Mouse (Mus musculus) cerebellum, adult 2 months (tissue): Measurements from ENCODE around the gene Tmem87a.

Source experiments
- CTCF ChIP-seq: fragments of 200-500 bp; IDR thresholded peaks from 2 replicates; pipeline ENCODE4 v1.5.1; 2011; ENCODE audit warnings: low read depth, mild to moderate bottlenecking, control low read depth, low read length, moderate library complexity, borderline replicate concordance; ENCODE audit not compliant: insufficient read depth
- POLR2A ChIP-seq: fragments of 200-500 bp; IDR thresholded peaks from 2 replicates; pipeline ENCODE4 v1.6.1; 2011; ENCODE audit warnings: low read length, control low read depth, borderline replicate concordance; ENCODE audit not compliant: insufficient read depth

DNA sequence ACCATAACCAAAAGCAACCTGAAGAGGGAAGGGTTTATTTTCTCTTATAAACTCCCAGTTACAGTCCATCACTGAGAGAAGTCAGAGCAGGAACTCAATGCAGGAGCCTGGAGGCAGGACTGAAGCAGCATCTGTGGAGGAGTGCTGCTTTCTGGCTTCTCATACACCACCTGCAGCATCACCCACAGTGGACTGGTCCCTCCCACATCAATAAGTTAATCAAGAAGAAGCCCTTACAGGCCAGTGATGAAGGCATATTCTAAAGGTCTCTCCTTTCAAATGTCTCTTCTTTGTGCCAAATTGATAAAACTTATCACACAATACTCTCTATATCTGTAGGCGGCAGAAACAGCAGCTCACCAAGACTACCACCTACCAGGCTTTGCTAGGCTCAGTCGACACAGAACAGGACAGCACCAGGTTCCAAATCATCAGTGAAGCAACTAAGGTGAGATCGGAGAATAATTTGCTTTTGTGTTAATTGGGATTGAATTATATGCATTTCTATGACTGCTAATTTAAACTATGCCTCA, 7.2 kb upstream of the Tmem87a start:
- no peak for TF ChIP-seq CTCF
- TF ChIP-seq POLR2A, result no peak
